Mouse (Mus musculus) bone marrow macrophage, adult 2 months (primary cell): ENCODE results near the gene Baz1a. TPM values are rescaled to one million over a fixed set of nuclear protein-coding genes. Genes with fewer than 3 reads are reported as not detected.
"Not testable (repeated sequence)": the region's sequence is repeated elsewhere in the genome, so short reads cannot be mapped to it uniquely, and the experiment has no call there.

Experiments
- H3K27ac ChIP-seq: 2 replicates; pipeline ENCODE4 v1.5.1; 2012; ENCODE audit warnings: low read depth, low read length; ENCODE audit not compliant: insufficient read depth
- H3K4me1 ChIP-seq: 2 replicates; pipeline ENCODE4 v1.6.1; 2012; ENCODE audit warnings: low read length; ENCODE audit not compliant: control insufficient read depth, insufficient read depth
- H3K4me3 ChIP-seq: 2 replicates; pipeline ENCODE4 v1.5.1; 2012; ENCODE audit warnings: mild to moderate bottlenecking, low read length, moderate library complexity; ENCODE audit not compliant: insufficient read depth
- CTCF ChIP-seq: IDR thresholded peaks from 2 replicates; pipeline ENCODE4 v1.5.1; 2012; ENCODE audit warnings: low read depth, mild to moderate bottlenecking, low read length, moderate library complexity
- POLR2A ChIP-seq: IDR thresholded peaks from 2 replicates; pipeline ENCODE4 v1.6.1; 2012; ENCODE audit warnings: mild to moderate bottlenecking, low read depth, low read length, borderline replicate concordance
- polyA plus RNA-seq: library from polyadenylated mRNA; stranded (reverse); fragments of >200 nt; gene quantifications from 2 replicates; pipeline ENCODE4 v1.2.4, GENCODE M21; 2012; ENCODE audit not compliant: missing spikeins, insufficient read depth, insufficient read length

Baz1a gene
- polyA plus RNA-seq, 1 experiment = 19.8 TPM

GRCm38 (mm10) chr12:54982935-54983715 lies 31.0 kb downstream of the Baz1a start:
- Histone ChIP-seq H3K27ac (no peak overlapping the region), H3K4me3 (no peak overlapping the region), H3K4me1 (peaks cover 18% of the 10 kb centered on the region)
- no peak for TF ChIP-seq POLR2A
- TF ChIP-seq CTCF = no peak

- H3K4me1 ChIP-seq = peaks cover 20% of the 10 kb centered on the region
- no peak for TF ChIP-seq CTCF
- no peak overlapping the region for H3K27ac ChIP-seq
- H3K4me3 ChIP-seq = no peak overlapping the region
These were observed 32.2 kb downstream of the Baz1a start for GRCm38 (mm10) chr12:54981962-54982361.

- H3K27ac ChIP-seq = no peak overlapping the region
- no peak overlapping the region for H3K4me3 ChIP-seq
- TF ChIP-seq CTCF (no peak), POLR2A (no peak)
- peaks cover 21% of the 10 kb centered on the region for H3K4me1 ChIP-seq
These were observed 33.2 kb downstream of the Baz1a start for GRCm38 (mm10) chr12:54980939-54981338.

GRCm38 (mm10) chr12:54980532-54980931 lies 33.6 kb downstream of the Baz1a start:
- no peak overlapping the region for H3K4me3 ChIP-seq
- no peak for TF ChIP-seq CTCF
- no peak for TF ChIP-seq POLR2A

GRCm38 (mm10) chr12:54969033-54969432 lies 45.1 kb downstream of the Baz1a start:
- TF ChIP-seq CTCF = no peak
- TF ChIP-seq POLR2A = no peak
- Histone ChIP-seq H3K4me3 (no peak overlapping the region), H3K4me1 (peaks cover 13% of the 10 kb centered on the region), H3K27ac (peak overlapping the region; percentile 55)

More at GRCm38 (mm10) chr12:54980532-54980931, 33.6 kb downstream of the Baz1a start:
- no peak overlapping the region for H3K27ac ChIP-seq
- H3K4me1 ChIP-seq = peaks cover 23% of the 10 kb centered on the region

DNA sequence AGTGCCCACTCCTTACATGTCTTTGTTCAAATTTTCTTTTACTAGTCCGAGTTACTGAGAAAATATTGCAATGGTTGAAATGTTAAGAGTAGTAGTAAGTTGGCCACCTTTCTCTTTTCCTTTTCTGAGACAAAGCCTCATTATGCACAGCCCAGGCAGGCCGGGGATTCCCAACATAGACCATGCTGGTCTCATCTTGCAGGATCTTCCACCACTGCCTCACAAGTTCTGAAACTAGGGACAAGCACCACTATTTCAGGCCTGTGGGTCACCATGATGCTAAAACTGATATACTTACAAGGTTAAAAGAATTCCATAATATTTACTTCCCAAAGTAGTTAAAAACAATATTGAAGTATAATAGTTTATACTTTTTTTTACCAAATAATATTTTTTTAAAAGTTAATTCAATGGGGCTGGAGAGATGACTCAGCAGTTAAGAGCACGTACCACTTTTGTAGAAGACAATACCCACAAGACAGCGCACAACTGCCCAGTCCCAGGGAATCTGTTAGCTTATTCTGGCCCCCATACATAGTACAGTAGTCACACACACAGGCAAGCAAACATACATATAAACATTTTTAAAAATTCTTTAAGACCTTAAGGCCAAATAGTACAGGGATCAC lies 48.5 kb downstream of the Baz1a start:
- no peak overlapping the region for H3K4me3 ChIP-seq
- no peak overlapping the region for H3K27ac ChIP-seq
- TF ChIP-seq POLR2A (no peak), CTCF (no peak)
- H3K4me1 ChIP-seq = peaks cover 19% of the 10 kb centered on the region

GRCm38 (mm10) chr12:54959569-54959968 lies 54.6 kb downstream of the Baz1a start:
- Histone ChIP-seq H3K4me3 (no peak overlapping the region), H3K27ac (no peak overlapping the region), H3K4me1 (peaks cover 19% of the 10 kb centered on the region)
- TF ChIP-seq CTCF = no peak
- TF ChIP-seq POLR2A = no peak

DNA sequence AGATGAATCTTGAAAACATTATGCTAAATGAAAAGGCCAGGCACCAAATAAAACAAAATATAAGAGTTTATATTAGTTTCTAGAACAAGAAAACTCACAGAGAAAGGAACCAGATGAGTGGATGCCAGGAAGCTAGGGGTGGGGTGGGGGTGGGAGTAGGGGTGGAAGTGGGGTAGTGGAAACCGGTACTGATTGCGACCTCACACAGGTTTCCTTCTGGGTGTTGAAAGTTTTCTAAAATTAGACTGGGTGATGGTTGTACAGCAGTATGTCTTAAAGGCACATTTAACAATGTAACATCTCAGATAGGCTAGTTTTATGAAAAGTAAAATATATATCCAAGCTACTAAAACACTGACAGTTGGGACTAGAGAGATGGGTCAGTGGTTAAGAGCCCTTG lies 57.2 kb downstream of the Baz1a start:
- Histone ChIP-seq H3K4me3 (no peak overlapping the region), H3K27ac (no peak overlapping the region), H3K4me1 (peaks cover 19% of the 10 kb centered on the region)
- TF ChIP-seq CTCF = no peak
- no peak for TF ChIP-seq POLR2A

DNA sequence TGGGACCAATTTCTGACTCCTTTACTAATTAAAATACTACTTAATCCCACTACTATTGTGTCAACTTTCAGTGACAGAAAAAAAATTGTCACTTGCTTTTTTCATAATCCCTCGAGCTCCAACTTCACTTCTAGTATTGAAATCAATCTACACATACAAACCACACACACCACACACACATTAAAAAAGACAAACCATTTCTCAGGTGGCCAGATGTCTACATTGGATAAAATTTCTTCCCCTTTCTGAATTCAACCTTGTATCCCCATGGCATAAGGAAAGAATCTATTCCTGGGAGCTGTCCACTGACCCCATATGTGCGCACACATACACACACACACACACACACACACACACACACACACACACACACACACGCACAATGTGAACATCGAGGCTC lies 57.7 kb downstream of the Baz1a start:
- H3K4me1 ChIP-seq = peaks cover 16% of the 10 kb centered on the region
- no peak overlapping the region for H3K4me3 ChIP-seq
- H3K27ac ChIP-seq = no peak overlapping the region
- no peak for TF ChIP-seq CTCF
- no peak for TF ChIP-seq POLR2A

DNA sequence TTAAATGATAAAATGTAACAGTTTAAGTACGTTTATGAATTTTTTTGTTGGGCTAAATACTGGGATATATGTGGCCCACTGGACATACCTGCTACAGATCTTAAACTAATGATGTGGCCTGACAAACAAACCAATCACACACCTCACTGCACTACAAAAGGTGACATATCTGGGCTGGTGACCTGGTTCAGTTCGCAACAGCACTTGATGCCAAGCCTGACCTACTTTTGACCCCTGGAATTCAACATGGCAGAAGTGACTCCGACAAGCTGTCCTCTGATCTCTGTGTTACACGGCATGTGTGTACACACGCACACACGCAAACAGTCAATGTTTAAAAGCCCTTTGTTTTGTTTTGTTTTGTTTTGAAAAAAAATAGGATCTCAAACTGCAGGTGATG lies 68.0 kb downstream of the Baz1a start:
- H3K4me3 ChIP-seq = no peak overlapping the region
- no peak overlapping the region for H3K27ac ChIP-seq
- H3K4me1 ChIP-seq = peaks cover 13% of the 10 kb centered on the region
- TF ChIP-seq POLR2A = no peak
- no peak for TF ChIP-seq CTCF

DNA sequence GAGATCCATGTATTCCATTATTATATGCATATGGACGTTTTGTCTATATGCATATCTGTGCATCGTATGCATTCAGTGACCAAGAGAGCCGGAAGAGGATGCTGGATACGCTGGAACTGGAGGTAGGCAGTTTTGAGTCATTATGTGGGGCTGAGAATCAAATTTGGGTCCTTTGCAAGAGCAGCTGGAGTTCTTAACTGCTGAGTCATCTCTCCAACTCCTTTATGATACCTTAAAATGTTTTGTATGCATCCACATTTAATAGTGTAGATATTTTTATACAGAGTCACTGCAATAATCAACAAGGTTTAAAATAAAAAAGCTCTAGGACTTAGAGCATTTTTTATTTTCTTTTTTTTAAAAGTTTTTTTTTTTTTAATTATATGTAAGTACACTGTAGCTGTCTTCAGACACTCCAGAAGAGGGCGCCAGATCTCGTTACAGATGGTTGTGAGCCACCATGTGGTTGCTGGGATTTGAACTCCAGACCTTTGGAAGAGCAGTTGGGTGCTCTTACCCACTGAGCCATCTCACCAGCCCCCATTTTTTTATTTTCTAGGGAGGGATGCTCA lies 71.5 kb downstream of the Baz1a start:
- H3K4me1 ChIP-seq, H3K27ac ChIP-seq, H3K4me3 ChIP-seq: not testable (repeated sequence)

- H3K4me1 ChIP-seq, H3K27ac ChIP-seq, H3K4me3 ChIP-seq: not testable (repeated sequence)
These were observed 76.4 kb downstream of the Baz1a start for GRCm38 (mm10) chr12:54937581-54938343.
